Mouse (Mus musculus): Measurements from ENCODE around the gene U2af2.

DNA sequence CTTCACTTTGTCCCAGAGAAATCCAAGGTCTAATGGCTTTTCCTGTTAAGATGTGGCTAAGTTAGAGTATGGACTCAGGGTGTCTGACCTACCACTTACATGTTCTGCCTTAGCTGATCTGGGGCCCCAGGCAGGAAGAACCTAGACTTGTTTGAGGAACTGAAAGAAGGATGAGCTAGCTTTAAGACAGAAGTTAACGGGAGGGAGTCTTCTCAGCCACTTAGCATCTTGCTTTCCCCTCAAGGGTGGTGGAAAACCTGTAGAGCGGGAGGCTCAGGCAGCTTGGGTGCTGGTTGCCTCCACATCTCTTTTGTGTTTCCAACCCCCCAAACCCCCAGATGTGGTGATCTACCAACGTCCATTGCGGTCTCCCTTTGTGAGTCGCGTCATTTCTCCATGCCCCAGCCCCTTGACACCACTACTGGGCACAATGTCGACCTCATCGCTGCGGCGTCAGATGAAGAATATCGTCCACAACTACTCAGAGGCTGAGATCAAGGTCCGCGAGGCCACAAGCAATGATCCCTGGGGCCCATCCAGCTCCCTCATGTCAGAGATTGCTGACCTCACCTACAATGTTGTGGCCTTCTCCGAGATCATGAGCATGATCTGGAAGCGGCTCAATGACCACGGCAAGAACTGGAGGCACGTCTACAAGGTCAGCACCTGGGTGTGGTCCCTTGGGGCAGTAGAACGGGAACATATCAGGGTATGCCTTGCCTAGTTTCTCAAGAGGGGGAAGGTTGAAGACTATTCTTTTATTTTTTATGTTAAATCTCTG is 21.6 kb downstream of the U2af2 start:
- TF ChIP-seq ZNF384 (IDR thresholded peaks at IDR 0.05; ENCODE audit: low read depth, low read length) (no peak), MAFK (IDR thresholded peaks at IDR 0.05; ENCODE audit: insufficient read depth, low read depth, low read length) (no peak)

Data from ES-E14 (cell line).